Mouse (Mus musculus): ENCODE results near the gene Igsf21. TPM values are rescaled to one million over a fixed set of nuclear protein-coding genes. Genes with fewer than 3 reads are reported as not detected.

Gene Igsf21
- total RNA-seq, 4 experiments from 2014 or later, result 72.2 to 82.7 (median 76.7) TPM

- no peak for DNase-seq (ENCODE audit: low spot score in 2 of 2)
Observed at GRCm38 (mm10) chr4:139999033-139999432, 247.6 kb downstream of the Igsf21 start.

GRCm38 (mm10) chr4:139995659-139996058 lies 250.9 kb downstream of the Igsf21 start:
- DNase-seq (ENCODE audit: low spot score in 2 of 2), result no peak

GRCm38 (mm10) chr4:139993111-139993755 lies 253.4 kb downstream of the Igsf21 start:
- DNase-seq (ENCODE audit: low spot score in 2 of 2), result no peak

GRCm38 (mm10) chr4:139986913-139987312 lies 259.7 kb downstream of the Igsf21 start:
- DNase-seq (ENCODE audit: low spot score in 2 of 2), result no peak

- no peak for DNase-seq (ENCODE audit: low spot score in 2 of 2)
Observed at GRCm38 (mm10) chr4:139978716-139979115, 267.9 kb downstream of the Igsf21 start.

GRCm38 (mm10) chr4:139977308-139977781 lies 269.2 kb downstream of the Igsf21 start:
- DNase-seq (ENCODE audit: low spot score in 2 of 2), result no peak

Data from left cerebral cortex, adult 8-10 months (tissue).